Mouse (Mus musculus): ENCODE results near the gene S100a3. TPM values are rescaled to one million over a fixed set of nuclear protein-coding genes. Genes with fewer than 3 reads are reported as not detected.

Gene S100a3
- polyA plus RNA-seq, 1 experiment from 2014 or later, result 0.55 TPM

DNA sequence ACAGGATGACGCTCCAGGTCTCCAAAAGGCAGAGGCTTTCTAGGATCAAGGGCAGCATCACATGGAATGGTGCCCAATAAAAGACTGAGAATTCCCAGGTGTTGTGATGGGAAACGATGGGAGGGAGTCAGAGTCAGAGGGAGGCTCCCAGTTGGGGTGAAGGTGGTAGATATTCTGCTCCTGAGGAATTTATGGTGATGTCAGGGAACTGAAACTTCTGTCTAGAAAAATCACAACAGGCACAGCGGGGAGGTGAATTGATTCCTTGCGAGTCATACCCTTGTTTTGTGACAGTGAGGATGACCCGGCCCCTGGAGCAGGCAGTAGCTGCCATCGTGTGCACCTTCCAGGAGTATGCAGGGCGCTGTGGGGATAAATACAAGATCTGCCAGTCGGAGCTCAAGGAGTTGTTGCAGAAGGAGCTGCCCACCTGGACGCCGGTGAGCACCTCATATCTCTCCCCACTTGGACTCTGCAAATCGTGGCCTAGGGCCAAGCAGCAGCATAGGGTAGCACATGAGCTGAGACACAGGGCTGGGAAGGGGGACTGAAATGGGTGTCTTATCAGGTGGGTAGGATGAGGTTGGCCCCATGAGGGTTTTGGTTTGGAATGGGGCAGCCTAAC lies 41.2 kb downstream of the S100a3 start, which contains the start of gene Gm42674:
Gene Gm42674, plus strand, starts transcription at position 419 of the 625 bp plus-strand sequence.
- Histone ChIP-seq H3K9ac (no peak within 1 kb of the TSS), H3K4me3 (no peak within 1 kb of the TSS), H3K4me1 (replicated peaks) (peaks cover 30% of the 10 kb centered on the region), H3K27ac (ENCODE audit: poor library complexity, severe bottlenecking) (no peak within 1 kb of the TSS), H3K36me3 (no peaks in the 10 kb centered on the region), H3K27me3 (replicated peaks) (no peaks in the 10 kb centered on the region), H3K4me2 (no peak within 1 kb of the TSS), H3K9me3 (replicated peaks) (no peaks in the 10 kb centered on the region; the same call in 1 of the 2 replicates)
- no peak for ATAC-seq (ENCODE audit: insufficient number of reproducible peaks, low FRiP score)
- 69% methylated on average over 11 of the region's 11 CpGs for WGBS

DNA sequence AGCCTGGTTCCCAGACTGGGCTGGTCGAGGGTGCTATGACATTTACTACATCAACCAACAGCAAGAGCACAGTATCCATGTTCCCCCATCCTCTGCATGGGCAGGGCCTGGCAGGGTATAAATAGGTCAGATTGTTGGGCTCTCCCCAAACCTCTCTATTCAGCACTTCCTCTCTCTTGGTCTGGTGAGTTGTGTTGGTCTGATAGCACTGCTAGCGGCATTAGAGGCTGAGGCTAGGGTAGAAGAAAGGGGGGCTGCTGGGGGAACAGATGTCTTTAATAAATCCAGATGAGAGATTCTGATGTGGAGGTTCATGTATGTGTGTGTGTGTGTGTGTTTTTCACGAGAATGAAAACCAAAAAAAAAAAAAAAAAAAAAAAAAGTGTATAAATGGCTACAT lies 43.2 kb downstream of the S100a3 start, which contains the start of gene S100a4:
Gene S100a4, plus strand, starts transcription at position 149 of the 400 bp plus-strand sequence.
- Histone ChIP-seq H3K36me3 (no peaks in the 10 kb centered on the region), H3K4me3 (no peak within 1 kb of the TSS), H3K4me1 (replicated peaks) (peaks cover 27% of the 10 kb centered on the region), H3K4me2 (no peak within 1 kb of the TSS), H3K27me3 (replicated peaks) (no peaks in the 10 kb centered on the region), H3K9ac (no peak within 1 kb of the TSS), H3K27ac (ENCODE audit: poor library complexity, severe bottlenecking) (peak within 1 kb of the TSS; percentile 17; the same call in 1 of the 2 replicates), H3K9me3 (replicated peaks) (no peaks in the 10 kb centered on the region; the same call in 1 of the 2 replicates)
- WGBS, result 40% methylated on average over 3 of the region's 3 CpGs
- peak; percentile 22; the same call in 1 of the 2 replicates for ATAC-seq (ENCODE audit: insufficient number of reproducible peaks, low FRiP score)

DNA sequence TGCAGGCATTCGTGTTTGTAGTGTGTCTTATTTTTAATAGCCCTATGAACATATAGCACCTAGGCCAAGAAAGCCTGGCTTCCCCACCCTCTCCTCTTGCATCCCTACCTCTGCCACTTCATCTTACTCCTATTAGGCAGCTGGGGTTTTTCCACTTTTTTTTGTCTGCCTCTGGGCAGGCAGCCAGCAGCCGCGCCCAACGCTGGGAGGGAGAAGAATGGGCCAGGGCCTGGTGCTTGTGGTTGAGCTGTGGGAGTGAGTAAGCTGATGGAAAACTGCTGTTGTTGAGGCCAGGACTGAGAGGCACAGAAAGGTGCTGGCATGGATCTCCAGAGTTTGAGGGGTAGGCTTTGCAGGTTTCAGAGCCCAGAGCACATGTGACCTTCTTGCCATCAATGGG lies 44.0 kb downstream of the S100a3 start:
- no peaks in the 10 kb centered on the region for H3K9me3 ChIP-seq (replicated peaks)
- no peaks in the 10 kb centered on the region for H3K36me3 ChIP-seq
- no peaks in the 10 kb centered on the region for H3K27me3 ChIP-seq (replicated peaks)
- peak; percentile 71 for ATAC-seq (ENCODE audit: insufficient number of reproducible peaks, low FRiP score)
- no peak overlapping the region for H3K9ac ChIP-seq
- 54% methylated on average over 4 of the region's 4 CpGs for WGBS
- no peak overlapping the region for H3K4me3 ChIP-seq
- H3K4me2 ChIP-seq, result no peak overlapping the region
- peaks cover 27% of the 10 kb centered on the region for H3K4me1 ChIP-seq (replicated peaks)
- H3K27ac ChIP-seq (ENCODE audit: poor library complexity, severe bottlenecking), result peak overlapping the region; percentile 17; the same call in 1 of the 2 replicates

DNA sequence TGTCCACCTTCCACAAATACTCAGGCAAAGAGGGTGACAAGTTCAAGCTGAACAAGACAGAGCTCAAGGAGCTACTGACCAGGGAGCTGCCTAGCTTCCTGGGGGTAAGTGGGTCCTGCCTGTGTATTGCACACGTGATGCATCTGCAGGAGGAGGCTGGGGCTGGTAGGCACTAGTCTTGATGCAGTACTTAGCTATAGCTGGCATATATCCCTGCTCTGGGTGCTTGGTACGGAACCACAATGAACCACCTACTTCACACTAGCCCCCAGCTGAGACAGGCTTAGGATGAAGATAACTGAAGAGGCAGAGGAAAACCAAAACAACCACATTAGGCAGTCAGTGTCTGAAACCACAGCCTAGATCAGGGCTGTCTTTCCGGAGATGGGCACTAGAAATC lies 44.7 kb downstream of the S100a3 start:
- 76% methylated on average over 3 of the region's 3 CpGs for whole genome bisulfite sequencing
- ATAC-seq (ENCODE audit: insufficient number of reproducible peaks, low FRiP score), result no peak
- H3K27ac ChIP-seq (ENCODE audit: poor library complexity, severe bottlenecking), result no peak overlapping the region
- no peak overlapping the region for H3K4me3 ChIP-seq
- no peaks in the 10 kb centered on the region for H3K36me3 ChIP-seq
- no peak overlapping the region for H3K9ac ChIP-seq
- peaks cover 27% of the 10 kb centered on the region for H3K4me1 ChIP-seq (replicated peaks)
- no peak overlapping the region for H3K4me2 ChIP-seq
- no peaks in the 10 kb centered on the region for H3K9me3 ChIP-seq (replicated peaks)
- no peaks in the 10 kb centered on the region for H3K27me3 ChIP-seq (replicated peaks)

DNA sequence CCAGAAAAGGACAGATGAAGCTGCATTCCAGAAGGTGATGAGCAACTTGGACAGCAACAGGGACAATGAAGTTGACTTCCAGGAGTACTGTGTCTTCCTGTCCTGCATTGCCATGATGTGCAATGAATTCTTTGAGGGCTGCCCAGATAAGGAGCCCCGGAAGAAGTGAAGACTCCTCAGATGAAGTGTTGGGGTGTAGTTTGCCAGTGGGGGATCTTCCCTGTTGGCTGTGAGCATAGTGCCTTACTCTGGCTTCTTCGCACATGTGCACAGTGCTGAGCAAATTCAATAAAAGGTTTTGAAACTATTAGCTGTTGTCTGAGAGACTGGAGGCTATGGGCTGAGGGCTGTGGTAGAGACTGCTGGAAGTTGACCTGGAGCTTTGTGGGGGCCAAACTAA lies 45.4 kb downstream of the S100a3 start:
- 65% methylated on average over 2 of the region's 2 CpGs for WGBS
- Histone ChIP-seq H3K4me2 (no peak overlapping the region), H3K4me3 (no peak overlapping the region), H3K27ac (ENCODE audit: poor library complexity, severe bottlenecking) (no peak overlapping the region), H3K4me1 (replicated peaks) (peaks cover 27% of the 10 kb centered on the region), H3K9me3 (replicated peaks) (no peaks in the 10 kb centered on the region), H3K27me3 (replicated peaks) (no peaks in the 10 kb centered on the region), H3K9ac (no peak overlapping the region), H3K36me3 (no peaks in the 10 kb centered on the region)
- ATAC-seq (ENCODE audit: insufficient number of reproducible peaks, low FRiP score), result no peak

DNA sequence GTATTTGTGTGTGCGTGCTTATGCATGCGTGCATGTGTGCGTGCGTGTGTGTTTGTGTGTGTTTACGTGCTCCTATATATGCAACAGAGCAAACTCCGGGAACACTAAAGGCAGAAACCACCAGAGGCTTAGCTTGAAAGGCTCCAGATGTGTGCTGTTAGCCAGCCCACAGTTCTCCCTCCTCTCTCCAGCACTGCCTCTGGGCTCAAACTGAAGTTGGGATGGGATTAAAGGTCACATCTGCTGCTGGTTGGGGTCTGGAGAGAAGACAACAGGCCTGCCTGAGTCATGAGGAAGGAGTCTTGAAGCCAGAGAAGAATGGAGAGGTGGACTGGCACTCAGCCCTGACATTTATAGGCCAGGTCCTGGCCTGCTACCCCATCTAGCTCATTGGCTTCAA lies 45.8 kb downstream of the S100a3 start:
- 88% methylated on average over 6 of the region's 6 CpGs for WGBS
- H3K4me3 ChIP-seq, result no peak overlapping the region
- H3K4me1 ChIP-seq (replicated peaks), result peaks cover 27% of the 10 kb centered on the region
- ATAC-seq (ENCODE audit: insufficient number of reproducible peaks, low FRiP score), result no peak
- H3K27me3 ChIP-seq (replicated peaks), result no peaks in the 10 kb centered on the region
- no peak overlapping the region for H3K27ac ChIP-seq (ENCODE audit: poor library complexity, severe bottlenecking)
- no peaks in the 10 kb centered on the region for H3K9me3 ChIP-seq (replicated peaks)
- H3K36me3 ChIP-seq, result no peaks in the 10 kb centered on the region
- H3K4me2 ChIP-seq, result no peak overlapping the region
- no peak overlapping the region for H3K9ac ChIP-seq

DNA sequence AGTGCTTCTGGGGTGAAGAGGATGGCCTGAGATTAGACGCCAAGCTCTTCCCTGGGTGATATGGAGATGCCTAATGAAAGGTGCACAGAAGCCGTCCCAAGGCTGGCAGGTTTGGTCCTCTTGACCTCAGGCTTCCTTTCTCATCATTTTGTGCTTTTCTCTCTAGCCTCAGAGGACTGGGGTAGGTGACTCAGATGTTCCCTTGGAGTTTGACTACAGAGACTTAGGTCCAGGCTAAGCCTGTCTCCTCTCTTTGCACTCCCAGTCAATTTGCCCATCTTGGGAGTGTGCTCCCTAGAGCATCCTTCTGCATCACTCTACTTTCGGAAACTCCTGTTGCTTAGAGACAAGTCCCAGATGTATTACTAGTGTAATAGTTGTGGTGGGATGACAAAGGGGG lies 47.0 kb downstream of the S100a3 start:
- H3K4me2 ChIP-seq, result no peak overlapping the region
- no peak for ATAC-seq (ENCODE audit: insufficient number of reproducible peaks, low FRiP score)
- no peak overlapping the region for H3K27ac ChIP-seq (ENCODE audit: poor library complexity, severe bottlenecking)
- no peaks in the 10 kb centered on the region for H3K36me3 ChIP-seq
- no peaks in the 10 kb centered on the region for H3K9me3 ChIP-seq (replicated peaks)
- no peak overlapping the region for H3K9ac ChIP-seq
- H3K27me3 ChIP-seq (replicated peaks), result no peaks in the 10 kb centered on the region
- H3K4me1 ChIP-seq (replicated peaks), result peaks cover 20% of the 10 kb centered on the region
- WGBS, result 79% methylated on average over 3 of the region's 3 CpGs
- H3K4me3 ChIP-seq, result no peak overlapping the region

DNA sequence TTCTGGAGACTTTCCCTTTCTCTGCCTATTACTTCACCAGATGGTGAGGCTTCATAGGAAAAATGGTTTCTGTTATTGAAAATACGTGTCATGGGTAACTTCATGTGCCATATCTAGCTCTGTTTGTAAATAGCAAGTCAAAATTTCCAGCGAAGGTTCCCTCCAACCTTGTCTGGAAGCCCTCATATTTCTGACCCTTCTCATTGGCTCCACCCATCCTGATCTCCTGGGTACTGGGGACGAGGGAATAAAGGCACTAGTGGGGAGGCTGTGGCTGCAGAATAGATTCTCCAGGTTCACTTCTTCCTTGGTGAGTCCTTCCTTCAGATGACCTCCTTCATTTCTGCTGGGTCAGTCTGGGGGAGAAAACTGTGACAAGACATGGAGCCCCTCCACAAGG lies 47.8 kb downstream of the S100a3 start, which contains the start of gene S100a5:
Gene S100a5, plus strand, starts transcription at position 301 of the 400 bp plus-strand sequence.
- Histone ChIP-seq H3K4me2 (no peak within 1 kb of the TSS), H3K27ac (ENCODE audit: poor library complexity, severe bottlenecking) (no peak within 1 kb of the TSS), H3K36me3 (no peaks in the 10 kb centered on the region), H3K4me1 (replicated peaks) (peaks cover 23% of the 10 kb centered on the region), H3K9ac (no peak within 1 kb of the TSS), H3K9me3 (replicated peaks) (no peaks in the 10 kb centered on the region), H3K4me3 (no peak within 1 kb of the TSS), H3K27me3 (replicated peaks) (peaks cover under 1% of the 10 kb centered on the region; the same call in 1 of the 2 replicates)
- 56% methylated on average over 3 of the region's 3 CpGs for WGBS
- no peak for ATAC-seq (ENCODE audit: insufficient number of reproducible peaks, low FRiP score)

DNA sequence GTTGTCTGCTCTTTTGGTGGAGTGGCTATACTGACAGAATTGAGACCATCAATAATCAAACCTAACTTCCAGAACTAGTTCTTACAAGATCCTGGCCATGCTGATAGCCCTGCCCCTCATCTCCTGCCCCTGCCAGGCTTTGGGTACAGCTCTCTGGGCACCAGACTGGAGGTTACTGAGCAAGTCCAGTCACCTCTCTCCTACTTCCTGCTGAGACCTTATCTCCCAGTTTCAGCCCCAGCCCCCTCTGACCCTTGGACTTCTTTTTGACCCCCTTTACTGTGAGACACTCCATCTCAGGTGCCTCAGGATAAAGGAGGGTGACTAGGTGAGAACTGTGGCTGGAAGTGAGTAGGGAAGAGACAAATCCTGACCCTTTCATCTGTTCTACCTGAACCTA lies 48.7 kb downstream of the S100a3 start:
- no peak for ATAC-seq (ENCODE audit: insufficient number of reproducible peaks, low FRiP score)
- no peaks in the 10 kb centered on the region for H3K36me3 ChIP-seq
- no peak overlapping the region for H3K4me2 ChIP-seq
- peaks cover 17% of the 10 kb centered on the region for H3K4me1 ChIP-seq (replicated peaks)
- no peak overlapping the region for H3K4me3 ChIP-seq
- H3K9ac ChIP-seq, result no peak overlapping the region
- H3K27me3 ChIP-seq (replicated peaks), result peaks cover 6% of the 10 kb centered on the region; the same call in 1 of the 2 replicates
- H3K27ac ChIP-seq (ENCODE audit: poor library complexity, severe bottlenecking), result no peak overlapping the region
- no peaks in the 10 kb centered on the region for H3K9me3 ChIP-seq (replicated peaks)

DNA sequence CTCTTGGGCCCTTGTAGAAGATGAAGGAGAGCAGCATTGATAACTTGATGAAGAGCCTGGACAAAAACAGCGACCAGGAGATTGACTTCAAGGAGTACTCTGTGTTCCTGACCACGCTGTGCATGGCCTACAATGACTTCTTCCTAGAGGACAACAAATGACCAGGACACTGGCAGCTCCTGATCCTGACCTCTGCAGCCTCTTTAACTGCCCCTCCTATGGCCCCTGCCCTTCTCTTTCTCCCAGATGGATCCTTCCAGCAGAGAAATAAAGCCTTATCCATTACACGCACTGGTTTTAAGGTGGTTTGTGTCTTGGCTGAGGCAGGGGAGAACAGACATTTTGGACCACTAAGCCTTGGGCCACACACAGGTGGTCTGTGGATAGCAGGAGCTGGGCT lies 51.1 kb downstream of the S100a3 start:
- Histone ChIP-seq H3K27me3 (replicated peaks) (peaks cover 6% of the 10 kb centered on the region; the same call in 1 of the 2 replicates), H3K9ac (no peak overlapping the region), H3K4me1 (replicated peaks) (peaks cover 11% of the 10 kb centered on the region), H3K27ac (ENCODE audit: poor library complexity, severe bottlenecking) (no peak overlapping the region), H3K4me3 (no peak overlapping the region), H3K36me3 (no peaks in the 10 kb centered on the region), H3K9me3 (replicated peaks) (no peaks in the 10 kb centered on the region), H3K4me2 (no peak overlapping the region)
- WGBS, result 79% methylated on average over 3 of the region's 3 CpGs
- ATAC-seq (ENCODE audit: insufficient number of reproducible peaks, low FRiP score), result no peak

DNA sequence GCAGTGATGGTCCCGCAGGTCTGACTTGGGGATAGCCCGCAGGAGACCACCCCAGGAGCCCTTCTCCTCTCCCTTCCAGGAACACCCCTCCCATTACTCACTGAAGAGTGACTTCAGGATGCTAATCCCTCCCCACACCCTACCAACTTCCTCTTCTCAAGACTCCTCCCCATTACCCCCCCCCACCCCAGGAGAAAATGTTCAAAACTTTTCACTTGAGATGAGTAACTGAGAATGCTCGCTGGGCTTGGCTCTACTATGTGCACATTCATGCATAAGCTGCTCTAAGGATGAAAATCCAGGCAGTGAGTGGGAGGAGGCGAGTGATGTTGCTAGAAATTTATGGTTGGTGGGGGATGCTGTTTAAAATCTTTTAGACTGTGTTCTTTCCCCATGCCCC lies 51.7 kb downstream of the S100a3 start:
- Histone ChIP-seq H3K4me3 (no peak overlapping the region), H3K27me3 (replicated peaks) (peaks cover 6% of the 10 kb centered on the region; the same call in 1 of the 2 replicates), H3K4me1 (replicated peaks) (peaks cover 11% of the 10 kb centered on the region), H3K9ac (no peak overlapping the region), H3K4me2 (no peak overlapping the region), H3K27ac (ENCODE audit: poor library complexity, severe bottlenecking) (no peak overlapping the region), H3K9me3 (replicated peaks) (no peaks in the 10 kb centered on the region), H3K36me3 (no peaks in the 10 kb centered on the region)
- 55% methylated on average over 4 of the region's 4 CpGs for WGBS
- no peak for ATAC-seq (ENCODE audit: insufficient number of reproducible peaks, low FRiP score)
